Mouse (Mus musculus) forebrain, postnatal 0 days (tissue): Measurements from ENCODE around the gene Kcnmb2. TPM values are rescaled to one million over a fixed set of nuclear protein-coding genes. Genes with fewer than 3 reads are reported as not detected.

Experiments used
- ATAC-seq: fragments of 200-750 bp; cut with Nextera tagmentation; 2 replicates; pipeline ENCODE4 v1.8.0; 2017; ENCODE audit warnings: mild to moderate bottlenecking, moderate library complexity
- DNase-seq: peaks from one replicate; pipeline ENCODE4 v3.0.0-alpha.2; 2015
- H3K27ac ChIP-seq: fragments of 300-500 bp; sonication (generic); 2 replicates; pipeline ENCODE4 v1.5.1; 2014; ENCODE audit warnings: low read depth, mild to moderate bottlenecking, antibody characterized with exemption, low read length, moderate library complexity, mixed read lengths
- H3K27me3 ChIP-seq: fragments of 300-500 bp; sonication (generic); 2 replicates; pipeline ENCODE4 v1.6.1; 2014; ENCODE audit warnings: mild to moderate bottlenecking, low read length, mixed read lengths; ENCODE audit not compliant: insufficient read depth
- H3K36me3 ChIP-seq: fragments of 300-500 bp; sonication (generic); 2 replicates; pipeline ENCODE4 v1.6.1; 2014; ENCODE audit warnings: mild to moderate bottlenecking, moderate library complexity; ENCODE audit not compliant: insufficient read depth
- H3K4me1 ChIP-seq: fragments of 300-500 bp; sonication (generic); 2 replicates; pipeline ENCODE4 v1.6.1; 2014; ENCODE audit warnings: antibody characterized with exemption; ENCODE audit not compliant: insufficient read depth
- H3K4me2 ChIP-seq: fragments of 300-500 bp; sonication (generic); 2 replicates; pipeline ENCODE4 v1.6.1; 2014; ENCODE audit warnings: low read depth, mild to moderate bottlenecking, moderate library complexity
- H3K4me3 ChIP-seq: fragments of 300-500 bp; sonication (generic); 2 replicates; pipeline ENCODE4 v1.5.1; 2014; ENCODE audit warnings: low read depth, low read length, mixed read lengths
- H3K9ac ChIP-seq: fragments of 300-500 bp; sonication (generic); 2 replicates; pipeline ENCODE4 v1.6.1; 2014; ENCODE audit warnings: mild to moderate bottlenecking
- H3K9me3 ChIP-seq: fragments of 300-500 bp; sonication (generic); 2 replicates; pipeline ENCODE4 v1.6.1; 2016; ENCODE audit warnings: low read length
- CTCF ChIP-seq: sonication (generic); IDR thresholded peaks from 2 replicates; pipeline ENCODE4 v1.5.1; 2016; ENCODE audit warnings: antibody characterized with exemption, control low read depth, low read depth
- WGBS: fragments of 180-500 bp; shearing (Covaris S2); extraction: QIAGEN DNeasy Blood & Tissue Kit; methylation state at CpG from one replicate; pipeline ENCODE4 v1.1.7; 2014; 5-methylcytosine and 5-hydroxymethylcytosine counted together
- polyA plus RNA-seq: library from polyadenylated mRNA; unstranded; fragments of >200 nt; fragmentation: Nextera tagmentation; extraction: Ambion mirVana; gene quantifications from 2 replicates; pipeline ENCODE4 v1.2.1, GENCODE M21; 2015
- total RNA-seq: library from RNA; depleted of rRNA; stranded (reverse); fragments of >200 nt; gene quantifications from 2 replicates; pipeline ENCODE4 v1.2.3, GENCODE M21; 2014; rRNA removed

Kcnmb2 gene
- total RNA-seq (7.0 and 7.9 TPM in 2 replicates), polyA plus RNA-seq (5.9 and 9.8 TPM in 2 replicates)

DNA sequence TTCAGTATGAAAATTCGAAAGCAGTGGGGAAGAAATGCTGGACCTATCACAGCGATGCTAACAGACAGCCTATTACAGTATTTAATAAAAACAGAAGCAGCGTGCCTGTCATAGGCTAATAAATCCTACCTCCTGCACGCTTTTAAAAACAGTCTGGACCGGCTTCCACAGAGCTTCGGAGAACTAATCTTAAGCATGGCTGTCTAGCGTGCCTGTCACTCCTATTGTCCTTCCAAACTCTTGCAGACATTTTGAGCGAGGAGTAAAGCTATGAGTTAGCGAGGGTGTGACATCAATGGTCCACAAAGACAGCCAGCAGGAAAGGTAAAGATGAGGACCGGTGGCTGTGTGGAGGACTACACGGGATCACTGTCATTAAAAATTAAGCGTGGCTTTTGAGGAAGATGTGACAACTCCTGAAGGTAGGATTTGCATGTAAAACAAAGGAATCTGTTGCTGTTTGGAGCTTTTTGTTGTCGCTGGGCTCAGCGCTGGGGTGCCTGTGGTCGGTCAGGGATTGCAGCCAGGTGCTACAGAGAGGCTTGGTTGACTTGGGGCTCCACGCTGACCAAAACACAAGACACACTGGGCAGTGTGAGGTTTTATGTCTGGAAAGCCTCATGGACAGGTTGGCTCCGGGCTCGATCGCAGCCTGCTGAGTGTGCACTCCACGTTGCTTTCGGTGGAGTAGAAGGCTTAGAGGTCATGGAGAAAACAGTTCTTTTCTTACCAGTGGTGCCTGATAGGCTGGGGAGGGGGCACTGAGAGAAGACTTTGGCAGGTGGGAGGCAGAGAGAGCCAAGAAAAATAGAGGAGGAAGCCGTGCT, at the start of gene Kcnmb2:
Gene Kcnmb2 (plus strand): TSS at position 4 of the 827 bp plus-strand sequence.
- peak; percentile 93 for ATAC-seq
- Histone ChIP-seq H3K27me3 (no peaks in the 10 kb centered on the region), H3K4me3 (peak within 1 kb of the TSS; percentile 44), H3K9ac (peak within 1 kb of the TSS; percentile 53), H3K4me2 (peak within 1 kb of the TSS; percentile 70), H3K9me3 (no peaks in the 10 kb centered on the region), H3K4me1 (no peaks in the 10 kb centered on the region), H3K27ac (no peak within 1 kb of the TSS), H3K36me3 (no peaks in the 10 kb centered on the region)
- DNase-seq, result peak; percentile 69
- 1% methylated on average over 22 of the region's 22 CpGs for WGBS
- TF ChIP-seq CTCF, result no peak

DNA sequence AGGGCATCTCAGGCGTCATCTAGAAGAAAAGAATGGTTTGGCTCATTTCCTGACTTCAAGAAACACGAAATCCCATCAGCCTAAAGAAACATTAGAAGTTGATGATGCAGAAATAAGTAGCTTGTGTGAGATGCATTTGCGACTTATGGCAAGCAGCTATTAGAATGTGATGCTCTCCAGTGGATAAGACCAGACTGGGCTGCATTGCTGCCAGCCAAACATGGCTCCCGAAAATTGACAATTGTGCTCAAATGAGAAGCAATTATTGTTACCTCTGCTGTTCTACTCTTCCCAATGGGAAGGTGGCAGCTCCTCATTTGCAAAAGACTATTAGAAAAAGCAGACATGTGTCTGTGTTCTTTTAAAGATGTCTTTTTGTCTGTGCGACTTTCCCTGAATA, 38.8 kb upstream of the Kcnmb2 start:
- H3K9me3 ChIP-seq, result no peaks in the 10 kb centered on the region
- H3K4me2 ChIP-seq, result no peak overlapping the region
- H3K27me3 ChIP-seq, result no peaks in the 10 kb centered on the region
- no peaks in the 10 kb centered on the region for H3K4me1 ChIP-seq
- no peak overlapping the region for H3K4me3 ChIP-seq
- TF ChIP-seq CTCF, result no peak
- 18% methylated on average over 5 of the region's 5 CpGs for WGBS
- DNase-seq, result no peak
- H3K27ac ChIP-seq, result no peak overlapping the region
- no peak overlapping the region for H3K9ac ChIP-seq
- H3K36me3 ChIP-seq, result no peaks in the 10 kb centered on the region
- ATAC-seq, result no peak

DNA sequence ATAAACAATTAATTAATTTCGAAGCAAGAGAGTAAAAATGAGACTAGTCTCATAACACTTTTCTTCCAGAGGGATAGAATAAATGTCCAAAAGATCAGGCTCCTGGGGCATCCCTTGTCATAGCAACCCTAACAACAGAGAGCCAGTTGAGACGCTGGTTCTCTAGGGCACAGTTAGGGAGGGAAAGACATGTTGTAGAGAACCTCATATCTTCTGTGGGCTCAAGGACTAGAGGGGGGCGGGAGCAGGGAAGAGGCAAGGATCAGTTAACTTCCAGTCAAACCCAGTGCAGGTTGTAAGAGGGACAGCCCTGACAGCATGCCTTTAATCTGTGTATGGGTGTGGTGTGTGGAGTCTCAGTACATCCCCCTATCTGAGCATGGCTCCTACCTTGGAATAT, 38.2 kb upstream of the Kcnmb2 start:
- no peak overlapping the region for H3K4me3 ChIP-seq
- ATAC-seq, result 0 out of 2 replicates have a peak, but pooled peaks have one; percentile 12
- WGBS, result 55% methylated on average over 3 of the region's 3 CpGs

DNA sequence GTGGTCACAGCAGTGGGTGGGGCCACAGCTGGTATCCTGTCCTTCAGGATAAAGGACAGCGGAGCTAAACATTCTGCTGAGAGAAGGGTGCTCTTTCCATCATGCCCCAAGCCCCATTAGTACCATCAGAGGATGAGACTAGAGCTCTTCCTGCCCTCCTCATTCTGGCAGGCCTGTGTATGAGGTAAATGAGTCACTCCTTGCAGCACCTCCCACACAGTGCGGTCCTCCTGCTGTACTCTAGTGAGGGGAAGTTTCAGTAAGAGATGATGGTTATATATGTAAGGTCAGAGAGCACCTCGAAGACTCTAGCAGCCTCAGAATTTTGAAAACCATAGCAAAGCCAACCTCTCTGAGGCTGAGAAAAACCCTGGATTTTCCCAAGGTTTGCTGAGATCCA, 30.8 kb upstream of the Kcnmb2 start:
- Histone ChIP-seq H3K4me1 (no peaks in the 10 kb centered on the region), H3K9ac (no peak overlapping the region), H3K27me3 (no peaks in the 10 kb centered on the region), H3K36me3 (no peaks in the 10 kb centered on the region), H3K4me3 (no peak overlapping the region), H3K4me2 (no peak overlapping the region), H3K27ac (no peak overlapping the region), H3K9me3 (no peaks in the 10 kb centered on the region)
- no peak for ATAC-seq
- TF ChIP-seq CTCF, result no peak
- DNase-seq, result no peak
- 89% methylated on average over 3 of the region's 3 CpGs for WGBS

More for the DNA sequence above, 38.2 kb upstream of the Kcnmb2 start:
- Histone ChIP-seq H3K4me1 (no peaks in the 10 kb centered on the region), H3K27ac (no peak overlapping the region), H3K36me3 (no peaks in the 10 kb centered on the region), H3K9ac (no peak overlapping the region), H3K9me3 (no peaks in the 10 kb centered on the region), H3K27me3 (no peaks in the 10 kb centered on the region), H3K4me2 (no peak overlapping the region)
- DNase-seq, result no peak
- TF ChIP-seq CTCF, result no peak

DNA sequence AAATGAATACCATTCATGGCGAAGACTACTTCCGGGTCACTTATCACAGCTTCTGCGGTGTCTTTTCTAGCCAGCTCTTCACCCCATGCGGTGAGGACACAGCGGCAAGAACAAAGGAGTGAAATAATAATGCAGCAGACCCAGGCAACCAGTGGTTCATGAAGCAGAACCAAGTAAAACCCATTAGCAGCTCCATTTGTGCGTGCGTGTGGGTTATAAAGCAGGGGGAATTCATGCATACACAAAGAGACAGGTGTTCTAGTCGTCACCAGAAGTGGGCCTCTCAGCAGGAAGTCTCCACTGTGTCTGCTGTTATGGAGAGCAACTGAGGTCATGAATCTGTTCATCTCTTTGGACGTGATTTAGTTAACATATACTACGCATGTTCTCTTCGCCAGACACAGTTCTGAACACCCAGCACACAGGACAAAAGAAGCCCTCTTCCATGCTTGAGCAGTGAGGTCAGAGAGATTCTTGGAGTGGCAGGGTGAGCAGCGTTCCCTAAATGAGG, 19.6 kb upstream of the Kcnmb2 start:
- 26% methylated on average over 12 of the region's 12 CpGs for WGBS
- Histone ChIP-seq H3K36me3 (no peaks in the 10 kb centered on the region), H3K9ac (no peak overlapping the region), H3K27ac (no peak overlapping the region), H3K4me3 (no peak overlapping the region), H3K9me3 (0 out of 2 replicates have a peak, but pooled peaks cover 5% of the 10 kb centered on the region), H3K4me1 (no peaks in the 10 kb centered on the region), H3K4me2 (no peak overlapping the region), H3K27me3 (no peaks in the 10 kb centered on the region)
- ATAC-seq, result 0 out of 2 replicates have a peak, but pooled peaks have one; percentile 23
- no peak for DNase-seq
- no peak for TF ChIP-seq CTCF

DNA sequence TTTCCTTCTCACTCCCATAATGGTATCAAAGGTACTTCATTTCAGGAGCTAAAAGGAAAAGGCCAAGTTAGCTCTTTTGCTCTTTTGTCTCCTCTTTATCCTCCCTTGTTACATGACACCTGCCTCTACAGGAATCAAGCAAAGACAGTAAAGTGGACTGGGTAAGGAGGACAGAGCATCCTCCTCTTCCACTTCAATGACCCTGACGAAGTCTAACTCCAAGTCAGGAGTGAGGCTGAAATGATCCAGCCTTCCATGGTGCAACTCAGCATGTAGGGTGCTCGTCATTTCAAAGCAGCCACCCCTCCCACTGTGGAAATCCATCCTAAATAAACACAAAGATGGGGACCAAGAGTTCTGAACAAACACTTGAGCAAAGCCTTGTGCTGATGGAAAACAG, 9.7 kb upstream of the Kcnmb2 start:
- no peak for TF ChIP-seq CTCF
- Histone ChIP-seq H3K36me3 (no peaks in the 10 kb centered on the region), H3K4me2 (no peak overlapping the region), H3K9ac (no peak overlapping the region), H3K4me3 (no peak overlapping the region), H3K9me3 (no peaks in the 10 kb centered on the region), H3K4me1 (no peaks in the 10 kb centered on the region), H3K27me3 (no peaks in the 10 kb centered on the region), H3K27ac (no peak overlapping the region)
- DNase-seq (no peak), ATAC-seq (no peak)
- WGBS, result 60% methylated on average over 2 of the region's 2 CpGs

DNA sequence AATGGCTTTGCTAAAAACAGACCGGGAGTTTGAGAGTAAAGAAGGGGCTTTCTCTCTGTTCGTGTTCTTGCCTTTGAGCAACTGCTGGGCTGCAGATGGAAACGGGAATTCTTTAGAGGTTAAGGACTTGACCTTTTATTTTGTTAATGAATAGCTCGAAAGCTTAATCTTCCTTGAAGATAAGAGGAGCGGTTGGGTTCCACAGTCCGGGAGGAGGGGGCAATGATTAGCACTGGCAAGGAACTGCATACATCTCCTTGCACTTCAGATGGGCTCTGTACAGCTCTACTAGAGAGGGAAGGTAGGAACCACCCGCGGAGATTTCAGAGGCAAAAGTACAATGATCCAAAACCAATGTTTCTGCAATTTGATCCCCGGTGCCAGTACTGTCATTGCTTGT, 1.2 kb downstream of the Kcnmb2 start:
- Histone ChIP-seq H3K9me3 (no peaks in the 10 kb centered on the region), H3K27me3 (no peaks in the 10 kb centered on the region), H3K27ac (no peak overlapping the region), H3K4me1 (no peaks in the 10 kb centered on the region), H3K36me3 (no peaks in the 10 kb centered on the region), H3K4me3 (peak overlapping the region; percentile 44), H3K9ac (peak overlapping the region; percentile 53), H3K4me2 (peak overlapping the region; percentile 70)
- ATAC-seq, result 0 out of 2 replicates have a peak, but pooled peaks have one; percentile 20
- peak; percentile 35 for DNase-seq
- WGBS, result 2% methylated on average over 9 of the region's 9 CpGs
- no peak for TF ChIP-seq CTCF
